Mouse (Mus musculus): ENCODE data around the gene Pcsk1. TPM values are rescaled to one million over a fixed set of nuclear protein-coding genes. Genes with fewer than 3 reads are reported as not detected.

Pcsk1 gene
- polyA plus RNA-seq, 1 experiment, result 0.14 TPM

DNA sequence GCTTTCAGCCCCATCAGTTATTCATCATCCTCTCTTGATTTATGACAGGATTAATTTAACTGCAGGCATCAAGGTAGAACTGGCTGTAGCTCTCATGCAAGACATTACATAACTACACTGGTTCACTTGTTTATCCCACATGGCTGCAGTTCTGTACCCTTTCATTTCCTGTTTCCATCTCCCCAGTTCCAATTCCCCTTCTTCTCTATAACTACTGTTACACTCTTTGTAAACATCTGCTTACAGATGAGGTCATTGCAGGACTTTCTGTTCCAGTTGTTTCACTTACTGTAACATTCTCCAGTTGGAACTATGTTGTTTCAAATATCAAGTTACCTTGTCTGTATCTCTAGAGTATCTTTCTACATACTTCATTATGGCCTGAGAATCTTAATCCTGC is 46.2 kb downstream of the Pcsk1 start:
- TF ChIP-seq CTCF (IDR thresholded peaks at IDR 0.05; ENCODE audit: insufficient read depth, low read length), result no peak
- H3K4me1 ChIP-seq (ENCODE audit: control insufficient read depth, insufficient read depth, low read length), result no peaks in the 10 kb centered on the region
- no peak for DNase-seq
- H3K4me3 ChIP-seq (replicated peaks; ENCODE audit: extremely low read depth, low read depth, low read length), result no peak overlapping the region

- Histone ChIP-seq H3K4me1 (ENCODE audit: control insufficient read depth, insufficient read depth, low read length) (no peaks in the 10 kb centered on the region), H3K4me3 (replicated peaks; ENCODE audit: extremely low read depth, low read depth, low read length) (no peak overlapping the region)
- TF ChIP-seq CTCF (IDR thresholded peaks at IDR 0.05; ENCODE audit: insufficient read depth, low read length) (no peak), POLR2A (IDR thresholded peaks at IDR 0.05; ENCODE audit: borderline replicate concordance, extremely low read depth, low read depth, low read length) (no peak)
- DNase-seq, result no peak
- 34% methylated on average over 1 of the region's 1 CpGs for WGBS
Observed at GRCm38 (mm10) chr13:75160661-75161060, 71.0 kb downstream of the Pcsk1 start.

GRCm38 (mm10) chr13:75163408-75163807 is 73.8 kb downstream of the Pcsk1 start:
- Histone ChIP-seq H3K4me3 (replicated peaks; ENCODE audit: extremely low read depth, low read depth, low read length) (no peak overlapping the region), H3K4me1 (ENCODE audit: control insufficient read depth, insufficient read depth, low read length) (no peaks in the 10 kb centered on the region)
- TF ChIP-seq POLR2A (IDR thresholded peaks at IDR 0.05; ENCODE audit: borderline replicate concordance, extremely low read depth, low read depth, low read length) (no peak), CTCF (IDR thresholded peaks at IDR 0.05; ENCODE audit: insufficient read depth, low read length) (no peak)
- 41% methylated on average over 1 of the region's 1 CpGs for WGBS
- DNase-seq, result no peak

Data from lung, adult 2 months (tissue).